Mouse (Mus musculus): ENCODE measurements around the gene Pms2.

Gene Pms2

GRCm38 (mm10) chr5:143965586-143966345 is 56.0 kb downstream of the Pms2 start:
- POLR2A ChIA-PET, result no interaction called here
- CTCF ChIA-PET, result interaction anchor here in 1 of 4 experiments (1.7 kb wide), 1 partner anchor 10 kb away, joined by 3 read pairs; no protein-coding TSS in a partner anchor

GRCm38 (mm10) chr5:143966671-143967070 is 56.9 kb downstream of the Pms2 start:
- CTCF ChIA-PET, result interaction anchor here in 1 of 4 experiments (1.7 kb wide), 1 partner anchor 9 kb away, joined by 3 read pairs; no protein-coding TSS in a partner anchor

GRCm38 (mm10) chr5:143972628-143973027 is 62.9 kb downstream of the Pms2 start:
- CTCF ChIA-PET, result interaction anchor here in 1 of 4 experiments (0.5 kb wide), 1 partner anchor 276 kb away, joined by 3 read pairs; no protein-coding TSS in a partner anchor
- POLR2A ChIA-PET, result interaction anchor here in 2 of 4 experiments (0.6 kb wide), 4 partner anchors 22 to 1069 kb away, joined by 3 to 5 read pairs (median 4); no protein-coding TSS in a partner anchor

More at GRCm38 (mm10) chr5:143966671-143967070, 56.9 kb downstream of the Pms2 start:
- POLR2A ChIA-PET, result interaction anchor here in 1 of 4 experiments (0.5 kb wide), 1 partner anchor 695 kb away, joined by 6 read pairs; no protein-coding TSS in a partner anchor

- CTCF ChIA-PET, result interaction anchor here (0.5 to 3.2 kb wide), 56 partner anchors 9 to 812 kb away, joined by 3 to 22 read pairs (median 4); partner anchors contain the start of genes Rsph10b (in 3 of the 4), Usp42 (in 3 of the 4), Aimp2 (in 2 of the 4) and Pms2 (in 2 of the 4)
Observed at GRCm38 (mm10) chr5:143974931-143975630, 65.3 kb downstream of the Pms2 start.

GRCm38 (mm10) chr5:143975631-143975933 is 65.8 kb downstream of the Pms2 start:
- CTCF ChIA-PET, result interaction anchor here (0.5 to 3.2 kb wide), 54 partner anchors 8 to 811 kb away, joined by 3 to 22 read pairs (median 4); partner anchors contain the start of genes Rsph10b (in 3 of the 4), Usp42 (in 3 of the 4), Aimp2 (in 2 of the 4) and Pms2 (in 2 of the 4)
- POLR2A ChIA-PET, result interaction anchor here in 2 of 4 experiments (0.7 to 1.9 kb wide), 8 partner anchors 11 to 1179 kb away, joined by 3 to 10 read pairs (median 4); partner anchors contain the start of genes Aimp2 (in 1 of the 2), Pms2 (in 1 of the 2), Rsph10b (in 1 of the 2) and Usp42 (in 1 of the 2)

More at GRCm38 (mm10) chr5:143974931-143975630, 65.3 kb downstream of the Pms2 start:
- POLR2A ChIA-PET, result interaction anchor here in 3 of 4 experiments (0.6 to 1.9 kb wide), 11 partner anchors 11 to 1179 kb away, joined by 3 to 10 read pairs (median 4); partner anchors contain the start of genes Aimp2 (in 1 of the 3), Pms2 (in 1 of the 3), Rsph10b (in 1 of the 3) and Usp42 (in 1 of the 3)

GRCm38 (mm10) chr5:143976232-143976631 is 66.5 kb downstream of the Pms2 start:
- ChIA-PET CTCF (interaction anchor here (0.6 to 3.2 kb wide), 17 partner anchors 9 to 477 kb away, joined by 3 to 19 read pairs (median 5); partner anchors contain the start of genes Usp42 (in 2 of the 4), Bhlha15 (in 1 of the 4) and Rsph10b (in 1 of the 4)), POLR2A (interaction anchor here in 2 of 4 experiments (1.0 to 1.6 kb wide), 2 partner anchors 10 to 40 kb away, joined by 3 to 4 read pairs; no protein-coding TSS in a partner anchor)

- ChIA-PET POLR2A (no interaction called here), CTCF (interaction anchor here in 3 of 4 experiments (0.6 to 3.2 kb wide), 7 partner anchors 9 to 478 kb away, joined by 3 to 19 read pairs (median 9); partner anchors contain the start of genes Rsph10b (in 1 of the 3) and Usp42 (in 1 of the 3))
Observed at GRCm38 (mm10) chr5:143976726-143977431, 67.1 kb downstream of the Pms2 start.

GRCm38 (mm10) chr5:143980858-143981257 is 71.1 kb downstream of the Pms2 start:
- CTCF ChIA-PET, result interaction anchor here in 3 of 4 experiments (0.6 to 1.2 kb wide), 9 partner anchors 16 to 644 kb away, joined by 3 to 10 read pairs (median 3); no protein-coding TSS in a partner anchor
- POLR2A ChIA-PET, result interaction anchor here in 3 of 4 experiments (0.6 to 2.5 kb wide), 9 partner anchors 11 to 399 kb away, joined by 3 to 16 read pairs (median 3); partner anchors contain the start of gene Rsph10b (in 1 of the 3)

GRCm38 (mm10) chr5:143982361-143982760 is 72.6 kb downstream of the Pms2 start:
- ChIA-PET POLR2A (interaction anchor here in 2 of 4 experiments (0.6 to 1.8 kb wide), 5 partner anchors 17 to 85 kb away, joined by 3 to 10 read pairs (median 4); partner anchors contain the start of genes Ankrd61 (in 1 of the 2) and Ccz1 (in 1 of the 2)), CTCF (interaction anchor here in 1 of 4 experiments (0.9 kb wide), 1 partner anchor 22 kb away, joined by 5 read pairs; no protein-coding TSS in a partner anchor)
